Mouse (Mus musculus) effector memory CD4-positive, alpha-beta T cell, adult 5 months (primary cell): ENCODE measurements around the gene Spz1. TPM values are rescaled to one million over a fixed set of nuclear protein-coding genes. Genes with fewer than 3 reads are reported as not detected.

Experiments used
- polyA plus RNA-seq: library from polyadenylated mRNA; unstranded; fragments of 100-300 nt; shearing (Covaris generic); gene quantifications from one replicate; pipeline ENCODE4 v1.2.1, GENCODE M21; 2017

Gene Spz1
- polyA plus RNA-seq = not detected

DNA sequence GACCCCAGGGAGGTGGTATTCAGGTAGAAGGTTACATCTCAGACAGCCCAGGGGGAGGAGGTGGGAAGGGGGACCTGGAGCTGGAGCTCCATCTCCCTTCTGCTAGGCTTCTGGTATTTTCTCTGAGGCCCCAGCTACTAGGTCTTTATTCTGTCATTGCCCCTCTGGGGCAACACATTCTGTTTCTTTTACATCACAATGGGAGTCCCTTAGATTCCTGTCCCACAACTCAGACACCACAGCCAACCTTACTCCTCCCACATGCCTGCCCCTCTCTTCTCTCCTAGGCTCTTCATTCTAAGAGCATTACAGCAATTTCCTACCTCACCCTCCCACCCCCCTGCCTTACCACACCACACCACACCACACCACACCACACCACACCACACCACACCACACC is at the start of gene Spz1:
Gene Spz1 (minus strand): TSS at position 101 of the 400 bp plus-strand sequence.

DNA sequence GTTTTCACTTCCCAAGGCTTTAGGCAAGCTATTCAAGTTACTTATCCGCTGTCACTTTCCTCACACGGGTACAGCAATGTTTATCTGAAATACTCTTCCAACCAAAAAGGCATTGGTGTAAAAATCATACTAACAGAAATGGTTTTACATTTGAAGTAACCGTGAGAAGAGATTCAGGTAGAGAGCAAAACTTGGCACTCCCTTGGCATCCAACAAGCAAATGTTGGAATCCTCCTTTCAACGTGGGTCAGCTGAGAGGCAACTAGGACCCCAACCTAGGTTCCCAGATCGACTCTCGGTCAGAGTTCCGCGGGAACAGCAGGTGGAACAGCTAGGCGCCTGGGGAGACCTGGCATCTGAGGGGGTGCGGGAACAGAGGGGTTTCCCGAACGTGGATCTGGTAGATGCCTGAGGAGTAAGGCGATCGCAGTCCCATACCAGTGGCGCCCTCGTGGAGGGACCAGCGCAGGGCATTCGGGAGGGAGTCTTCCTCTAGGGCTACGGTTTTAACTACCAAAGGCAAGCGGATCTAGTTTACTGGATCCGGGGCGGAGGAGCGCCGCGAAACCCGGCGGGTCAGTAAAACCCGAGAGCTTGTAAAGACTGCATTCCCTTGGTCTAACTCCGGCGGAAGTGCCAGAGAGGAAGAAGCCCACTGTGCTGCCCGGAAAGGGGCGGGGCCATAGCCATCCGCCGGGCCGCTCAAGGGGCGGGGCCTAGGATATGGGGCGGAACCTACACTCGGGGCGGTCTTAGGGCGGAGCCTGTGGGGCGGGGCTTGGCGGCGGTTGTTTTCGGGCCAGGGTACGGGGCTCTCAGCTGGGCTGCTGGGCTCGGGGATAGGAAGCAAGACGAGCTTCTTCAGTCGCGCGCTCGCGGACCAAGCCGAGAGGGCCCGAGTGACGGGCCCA is 34.6 kb upstream of the Spz1 start, which contains the start of gene Serinc5:
Gene Serinc5 (plus strand): TSS at position 781 of the 911 bp plus-strand sequence.

DNA sequence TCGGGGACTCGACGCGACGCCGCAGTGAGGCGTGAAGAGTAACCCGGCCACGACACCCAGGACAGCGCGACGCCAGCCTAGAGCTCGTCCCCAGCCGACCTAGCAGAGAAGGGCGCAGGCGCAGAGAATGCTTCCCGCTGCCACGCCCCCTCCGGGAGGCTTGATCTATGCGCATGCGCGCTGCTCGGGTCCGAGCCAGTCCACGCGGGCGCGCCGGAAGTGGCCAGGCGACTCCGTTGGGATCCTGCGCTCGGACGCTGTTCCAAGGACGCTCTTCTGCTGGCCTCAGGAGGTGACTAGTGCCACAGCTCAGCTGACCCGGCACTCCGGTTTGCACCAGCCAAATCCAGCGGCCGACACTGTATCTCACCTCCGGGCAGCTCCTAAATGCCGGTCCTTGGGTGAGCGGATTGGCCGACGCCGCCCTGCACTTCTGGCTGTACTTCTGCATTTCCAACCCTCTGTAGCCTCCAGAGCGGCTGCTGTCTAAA is 45.2 kb downstream of the Spz1 start, which contains the start of gene Zfyve16:
Gene Zfyve16 (minus strand): TSS at position 148 of the 491 bp plus-strand sequence.

Other genes starting within 250 kb of the Spz1 start
- gene Dhfr, start 221.4 kb downstream of the Spz1 start, polyA plus RNA-seq = 1.3 TPM
- 30.8 TPM for gene Msh3, start 221.2 kb downstream of the Spz1 start, polyA plus RNA-seq
- not detected for gene Ankrd34b, start 150.3 kb downstream of the Spz1 start, polyA plus RNA-seq
- gene Fam151b, start 92.2 kb downstream of the Spz1 start, polyA plus RNA-seq = 5.5 TPM
- gene Zfyve16, start 45.3 kb downstream of the Spz1 start, polyA plus RNA-seq = 13.3 TPM
- 14.5 TPM for gene Serinc5, start 34.9 kb upstream of the Spz1 start, polyA plus RNA-seq
- not detected for gene Thbs4, start 218.6 kb upstream of the Spz1 start, polyA plus RNA-seq